Mouse (Mus musculus): ENCODE data around the gene Csnk2b. TPM values are rescaled to one million over a fixed set of nuclear protein-coding genes. Genes with fewer than 3 reads are reported as not detected.
A peak's percentile ranks its signal among the peaks of the same experiment; 100 is the strongest.

The Csnk2b gene
- not detected in 2 replicates for polyA plus RNA-seq (2012; ENCODE audit: insufficient read depth, insufficient read length, low replicate concordance, missing spikeins)

- H3K4me1 ChIP-seq (ENCODE audit: control insufficient read depth, insufficient read depth, low read length), result peaks cover 6% of the 10 kb centered on the region
- no peak for TF ChIP-seq CTCF (IDR thresholded peaks at IDR 0.05; ENCODE audit: insufficient read depth, low read depth, low read length)
- TF ChIP-seq POLR2A (IDR thresholded peaks at IDR 0.05; ENCODE audit: insufficient read depth, low read depth, low read length), result no peak
- WGBS, result 0% methylated on average over 19 of the region's 19 CpGs
- H3K27ac ChIP-seq (ENCODE audit: insufficient read depth, low read depth, low read length), result peak within 1 kb of the TSS; percentile 68
- peak within 1 kb of the TSS; percentile 80 for H3K4me3 ChIP-seq (ENCODE audit: insufficient read depth, low read depth, low read length)
Observed at GRCm38 (mm10) chr17:35121871-35122303, at the start of gene Csnk2b. Gene Csnk2b (minus strand): TSS chr17:35122053.

GRCm38 (mm10) chr17:35168541-35169207, 46.8 kb upstream of the Csnk2b start:
- TF ChIP-seq CTCF (IDR thresholded peaks at IDR 0.05; ENCODE audit: insufficient read depth, low read depth, low read length), result no peak
- no peak for TF ChIP-seq POLR2A (IDR thresholded peaks at IDR 0.05; ENCODE audit: insufficient read depth, low read depth, low read length)
- Histone ChIP-seq H3K4me1 (ENCODE audit: control insufficient read depth, insufficient read depth, low read length) (peaks cover 5% of the 10 kb centered on the region), H3K4me3 (ENCODE audit: insufficient read depth, low read depth, low read length) (no peak overlapping the region), H3K27ac (ENCODE audit: insufficient read depth, low read depth, low read length) (no peak overlapping the region)
- WGBS, result 11% methylated on average over 4 of the region's 4 CpGs

DNA sequence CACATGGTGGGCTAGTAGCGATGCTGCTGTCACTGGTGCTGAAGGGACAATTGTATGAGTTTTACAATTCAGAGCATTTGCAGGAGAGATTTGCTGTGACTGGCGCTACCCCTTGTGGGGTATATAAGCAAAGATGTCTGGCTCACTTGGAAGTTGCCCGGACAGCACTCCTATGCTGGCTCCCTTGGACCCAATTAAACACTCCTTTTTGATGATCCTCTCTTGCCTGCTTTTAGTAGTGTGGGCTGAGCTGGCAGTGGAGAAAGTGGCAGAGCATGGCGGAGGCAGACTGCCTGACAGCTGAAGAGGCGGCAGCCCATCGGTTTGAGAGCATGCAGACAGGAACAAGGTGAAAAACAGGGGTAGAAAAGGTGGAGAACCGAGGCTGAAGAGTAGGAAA, 45.9 kb upstream of the Csnk2b start:
- TF ChIP-seq POLR2A (IDR thresholded peaks at IDR 0.05; ENCODE audit: insufficient read depth, low read depth, low read length) (no peak), CTCF (IDR thresholded peaks at IDR 0.05; ENCODE audit: insufficient read depth, low read depth, low read length) (no peak)
- 85% methylated on average over 7 of the region's 7 CpGs for WGBS
- no peak overlapping the region for H3K4me3 ChIP-seq (ENCODE audit: insufficient read depth, low read depth, low read length)
- H3K4me1 ChIP-seq (ENCODE audit: control insufficient read depth, insufficient read depth, low read length), result peaks cover 5% of the 10 kb centered on the region; the same call in 1 of the 2 replicates
- H3K27ac ChIP-seq (ENCODE audit: insufficient read depth, low read depth, low read length), result no peak overlapping the region

GRCm38 (mm10) chr17:35166352-35167035, 44.6 kb upstream of the Csnk2b start:
- H3K27ac ChIP-seq (ENCODE audit: insufficient read depth, low read depth, low read length), result no peak overlapping the region
- TF ChIP-seq CTCF (IDR thresholded peaks at IDR 0.05; ENCODE audit: insufficient read depth, low read depth, low read length) (no peak), POLR2A (IDR thresholded peaks at IDR 0.05; ENCODE audit: insufficient read depth, low read depth, low read length) (no peak)
- no peak overlapping the region for H3K4me3 ChIP-seq (ENCODE audit: insufficient read depth, low read depth, low read length)
- WGBS, result 72% methylated on average over 8 of the region's 8 CpGs
- H3K4me1 ChIP-seq (ENCODE audit: control insufficient read depth, insufficient read depth, low read length), result peaks cover 13% of the 10 kb centered on the region

GRCm38 (mm10) chr17:35165451-35166155, 43.8 kb upstream of the Csnk2b start:
- Histone ChIP-seq H3K27ac (ENCODE audit: insufficient read depth, low read depth, low read length) (peak overlapping the region; percentile 87), H3K4me1 (ENCODE audit: control insufficient read depth, insufficient read depth, low read length) (peaks cover 13% of the 10 kb centered on the region), H3K4me3 (ENCODE audit: insufficient read depth, low read depth, low read length) (peak overlapping the region; percentile 51)
- 14% methylated on average over 12 of the region's 12 CpGs for WGBS
- TF ChIP-seq CTCF (IDR thresholded peaks at IDR 0.05; ENCODE audit: insufficient read depth, low read depth, low read length) (no peak), POLR2A (IDR thresholded peaks at IDR 0.05; ENCODE audit: insufficient read depth, low read depth, low read length) (no peak)

DNA sequence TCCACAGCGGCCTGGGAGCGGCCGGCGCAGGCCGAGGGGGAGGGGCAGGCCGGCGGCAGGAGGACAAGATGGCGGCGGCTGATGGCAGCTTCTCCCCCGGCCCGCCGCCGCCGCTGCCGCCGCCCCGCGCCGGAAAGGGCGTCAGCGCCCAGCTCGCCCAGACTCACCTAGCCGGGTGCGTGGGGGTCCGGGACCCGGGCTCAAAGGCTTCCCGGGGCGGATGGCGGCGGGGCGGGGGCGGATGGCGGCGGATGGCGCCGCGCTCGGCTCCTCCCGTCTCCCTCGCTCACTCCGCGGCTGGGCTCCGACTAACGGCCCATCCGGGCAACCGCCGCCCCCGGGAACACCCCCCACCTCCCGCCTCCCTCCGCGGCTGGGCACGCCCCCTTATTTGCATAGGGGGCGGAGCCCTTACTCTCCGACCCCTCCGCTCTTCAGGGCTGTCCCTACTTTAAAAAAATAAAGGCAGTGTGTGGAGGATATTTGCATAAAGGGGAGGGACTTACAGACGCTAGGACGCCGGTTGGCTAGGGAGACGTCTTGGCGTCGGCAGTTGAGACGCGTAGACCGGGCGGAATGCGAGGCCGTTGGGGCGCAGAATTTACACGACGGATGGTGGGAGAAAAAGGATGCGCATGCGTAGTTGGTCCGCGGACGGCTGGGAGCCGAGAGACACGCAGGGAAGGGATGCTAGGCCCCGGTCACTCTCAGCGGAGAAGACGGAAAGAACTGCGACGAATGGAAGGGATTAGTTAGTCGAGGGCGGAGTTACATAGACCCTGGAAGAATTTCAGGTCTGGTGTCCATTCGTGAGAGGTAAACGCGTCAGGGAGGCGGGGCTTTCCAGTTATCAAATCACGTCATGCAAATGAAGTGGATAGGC, 43.0 kb upstream of the Csnk2b start, which contains the start of gene Prrc2a:
Gene Prrc2a, minus strand, starts transcription at position 330 of the 883 bp plus-strand sequence.
- H3K4me1 ChIP-seq (ENCODE audit: control insufficient read depth, insufficient read depth, low read length), result peaks cover 13% of the 10 kb centered on the region
- H3K4me3 ChIP-seq (ENCODE audit: insufficient read depth, low read depth, low read length), result peak within 1 kb of the TSS; percentile 59
- no peak for TF ChIP-seq CTCF (IDR thresholded peaks at IDR 0.05; ENCODE audit: insufficient read depth, low read depth, low read length)
- peak; percentile 90 for TF ChIP-seq POLR2A (IDR thresholded peaks at IDR 0.05; ENCODE audit: insufficient read depth, low read depth, low read length)
- WGBS, result under 1% methylated on average over 88 of the region's 89 CpGs
- peak within 1 kb of the TSS; percentile 87 for H3K27ac ChIP-seq (ENCODE audit: insufficient read depth, low read depth, low read length)

GRCm38 (mm10) chr17:35164218-35164567, 42.3 kb upstream of the Csnk2b start:
- TF ChIP-seq POLR2A (IDR thresholded peaks at IDR 0.05; ENCODE audit: insufficient read depth, low read depth, low read length) (no peak), CTCF (IDR thresholded peaks at IDR 0.05; ENCODE audit: insufficient read depth, low read depth, low read length) (no peak)
- peak overlapping the region; percentile 68 for H3K27ac ChIP-seq (ENCODE audit: insufficient read depth, low read depth, low read length)
- H3K4me1 ChIP-seq (ENCODE audit: control insufficient read depth, insufficient read depth, low read length), result peaks cover 13% of the 10 kb centered on the region
- peak overlapping the region; percentile 59 for H3K4me3 ChIP-seq (ENCODE audit: insufficient read depth, low read depth, low read length)
- WGBS, result under 1% methylated on average over 25 of the region's 28 CpGs

Measured in olfactory bulb, adult 2 months (tissue).